Mouse (Mus musculus): ENCODE data around the gene Gm6034.
A peak's percentile ranks its signal among the peaks of the same experiment; 100 is the strongest.
"Not testable (repeated sequence)": the region's sequence is repeated elsewhere in the genome, so short reads cannot be mapped to it uniquely, and the experiment has no call there.

The Gm6034 gene

DNA sequence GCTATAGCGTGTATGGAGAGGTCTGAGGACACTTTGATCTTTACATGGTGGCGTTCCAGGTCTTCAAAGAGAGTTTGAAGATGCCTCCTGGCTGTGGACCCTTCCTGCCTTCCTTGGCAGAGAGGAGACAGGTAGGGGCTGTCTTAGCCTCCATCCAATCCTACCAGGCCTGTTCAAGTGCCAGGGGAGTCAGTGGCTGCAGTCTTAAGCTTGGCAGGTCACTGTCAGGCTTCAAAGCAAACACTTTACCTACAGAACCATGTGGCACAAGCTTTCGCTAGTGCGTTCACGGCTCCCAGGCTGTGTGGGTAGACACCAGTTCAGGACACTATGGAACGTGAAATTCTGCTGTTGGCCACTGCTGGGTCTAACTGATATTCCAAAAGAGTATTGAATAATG, 19.8 kb upstream of the Gm6034 start:
- no peak for DNase-seq (ENCODE audit: low read depth, low spot score)

DNA sequence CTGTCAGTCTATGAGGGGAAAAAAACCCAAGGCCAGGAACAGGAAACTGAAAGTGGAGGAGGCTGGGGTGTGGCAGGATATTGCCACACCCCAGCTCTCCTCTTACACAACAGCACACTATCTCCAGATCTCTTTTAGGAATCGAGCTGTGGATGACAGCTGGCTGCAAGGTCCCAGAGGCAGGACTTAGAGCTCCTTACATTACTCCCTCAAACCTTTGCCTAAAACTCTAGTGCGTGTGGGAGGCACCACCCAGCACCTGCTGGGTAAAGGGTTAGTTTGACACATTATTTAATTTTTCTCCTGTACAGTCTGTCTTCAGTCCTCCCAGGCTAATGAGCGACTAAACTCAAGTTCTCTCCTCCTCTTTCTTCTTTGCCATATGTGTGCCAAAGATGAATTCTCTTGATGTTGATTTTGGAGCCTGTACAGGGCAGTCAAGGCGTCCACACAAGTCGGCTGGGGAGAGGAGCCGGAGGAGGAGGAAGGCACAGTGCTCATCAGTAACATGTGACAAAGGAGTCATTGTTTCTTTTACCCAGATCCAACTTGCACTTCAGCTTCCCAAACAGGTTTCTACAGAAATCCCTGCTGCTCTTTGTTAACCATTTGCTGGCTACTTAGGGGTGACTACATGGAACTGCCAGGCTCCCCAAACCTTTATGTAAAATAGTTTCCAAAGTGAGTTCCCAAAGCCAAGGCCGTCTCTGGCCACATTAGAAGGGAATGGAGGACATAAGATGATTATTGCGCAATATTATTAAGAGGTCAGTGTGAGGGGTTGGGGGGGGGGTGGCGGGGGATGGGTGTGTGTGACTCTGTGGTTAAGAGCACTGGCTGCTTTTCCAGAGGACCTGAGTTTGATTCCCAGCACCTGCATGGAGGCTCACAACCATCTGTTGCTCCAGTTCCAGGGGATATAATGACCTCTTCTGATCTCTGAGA, 18.8 kb upstream of the Gm6034 start:
- no peak for DNase-seq (ENCODE audit: low read depth, low spot score)

DNA sequence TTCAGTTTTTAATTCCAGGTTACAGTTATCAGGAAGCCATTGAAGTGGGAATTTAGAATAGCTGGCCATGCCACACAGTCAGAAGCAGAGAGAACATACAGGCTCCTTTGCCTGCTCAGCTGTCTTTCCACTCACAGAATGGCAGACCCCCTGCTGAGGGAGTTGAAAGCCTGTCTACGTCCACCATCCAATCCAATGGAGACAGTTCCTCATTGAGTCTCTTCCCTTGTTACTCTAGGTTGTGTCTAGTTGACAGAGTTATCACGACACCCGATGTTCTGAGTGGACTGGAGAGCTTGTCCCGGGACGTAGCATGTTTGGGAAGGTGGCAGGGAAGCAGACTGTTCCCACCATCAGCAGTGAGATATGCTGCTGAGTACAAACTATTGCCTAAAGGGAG, 17.6 kb upstream of the Gm6034 start:
- no peak for DNase-seq (ENCODE audit: low read depth, low spot score)

DNA sequence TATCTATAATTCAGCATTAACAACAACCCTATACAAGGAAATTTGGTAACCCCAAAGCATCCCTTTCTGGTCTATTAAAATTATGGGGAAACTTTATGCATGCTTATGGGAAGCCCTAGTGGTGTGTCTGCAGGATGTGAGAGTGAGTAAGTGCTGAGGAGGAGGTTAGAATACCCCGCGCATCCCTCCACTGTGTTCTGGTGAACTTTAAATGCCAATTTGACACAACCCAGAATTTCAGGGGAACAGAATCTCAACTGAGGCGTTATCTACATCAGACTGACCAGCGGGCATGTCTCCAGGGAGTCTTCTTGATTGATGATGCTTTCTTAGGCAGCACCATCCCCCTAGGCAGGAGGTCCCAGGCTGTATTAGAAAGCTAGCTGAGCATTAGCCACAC, 16.9 kb upstream of the Gm6034 start:
- DNase-seq (ENCODE audit: low read depth, low spot score), result no peak

DNA sequence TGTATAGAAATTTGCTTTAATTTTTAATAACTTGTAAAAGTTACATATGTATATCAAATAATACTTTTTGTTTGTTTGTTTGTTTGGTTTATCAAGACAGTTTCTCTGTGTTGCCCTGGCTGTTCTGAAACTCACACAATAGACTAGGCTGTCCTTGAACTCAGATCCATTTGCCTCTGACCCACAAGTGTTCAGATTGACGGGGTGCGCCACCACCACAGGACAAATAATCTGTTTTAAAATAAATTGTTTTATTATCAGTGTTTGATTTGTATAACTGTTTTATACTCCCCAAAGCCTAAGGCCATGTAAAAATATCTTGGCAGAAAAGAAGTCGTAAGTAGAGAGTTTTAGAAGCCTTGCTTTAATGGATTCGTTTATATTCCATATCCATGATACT, 15.1 kb upstream of the Gm6034 start:
- DNase-seq (ENCODE audit: low read depth, low spot score), result no peak

DNA sequence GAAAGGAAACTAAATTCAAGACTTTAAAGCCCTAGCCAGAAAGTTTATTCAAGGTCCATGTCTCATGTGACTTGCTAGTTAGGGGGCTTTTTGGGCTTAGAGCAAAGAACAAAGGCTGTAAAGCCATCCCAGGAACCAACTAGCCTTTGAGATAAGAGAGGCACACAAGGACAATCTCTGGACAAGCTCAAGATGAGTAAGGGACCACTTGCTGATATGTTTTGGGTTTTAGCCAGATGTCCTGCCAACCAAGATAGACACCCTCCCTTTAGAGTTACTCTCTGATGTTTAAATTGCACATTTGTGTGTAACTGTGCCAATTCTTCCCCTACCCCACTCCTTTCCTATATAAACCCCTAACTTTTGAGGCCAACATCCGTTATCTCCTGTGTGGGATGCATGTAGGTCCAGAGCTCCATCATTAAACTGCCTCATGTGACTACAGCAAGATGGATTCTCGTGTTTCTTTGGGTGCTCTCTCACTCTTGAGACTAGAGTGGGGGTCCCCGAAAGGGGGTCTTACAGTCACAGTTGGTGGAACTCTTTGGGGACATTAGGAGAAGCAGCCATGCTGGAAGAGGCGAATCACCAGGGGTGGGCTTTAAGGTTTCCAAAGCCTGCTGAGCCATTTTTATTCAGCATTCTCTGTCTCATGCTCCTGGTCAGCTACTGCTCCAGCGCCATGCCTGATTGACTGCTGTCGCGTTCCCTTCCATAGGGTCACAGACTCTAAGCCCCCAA, 13.7 kb upstream of the Gm6034 start:
- DNase-seq (ENCODE audit: low read depth, low spot score), result no peak

DNA sequence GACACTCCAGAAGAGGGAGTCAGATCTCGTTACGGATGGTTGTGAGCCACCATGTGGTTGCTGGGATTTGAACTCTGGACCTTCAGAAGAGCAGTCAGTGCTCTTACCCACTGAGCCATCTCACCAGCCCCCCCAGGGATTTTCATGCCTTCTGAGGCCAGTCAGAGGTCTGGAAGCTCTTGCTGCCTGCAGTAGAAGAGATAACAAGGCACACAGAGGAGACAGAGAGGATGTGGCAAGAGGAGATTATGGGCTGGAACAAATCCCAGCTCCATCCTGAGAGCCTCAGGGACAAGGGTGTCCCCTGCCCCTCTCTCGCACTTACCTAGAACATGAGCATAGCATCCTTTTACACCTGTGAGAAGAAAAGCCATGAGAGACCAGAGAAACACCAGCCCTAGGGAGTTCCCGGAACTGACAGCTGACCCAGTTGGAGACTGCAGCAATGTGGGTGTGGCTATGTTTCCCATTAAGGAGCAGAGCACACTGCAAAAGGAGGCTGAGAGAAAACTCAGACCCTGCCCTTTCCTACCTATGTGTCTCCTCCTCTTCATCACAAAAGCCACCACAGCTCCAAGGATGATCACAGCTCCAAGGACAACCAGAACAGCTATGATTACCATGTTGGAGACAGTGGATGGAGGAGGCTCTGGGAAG, 12.6 kb upstream of the Gm6034 start:
- not testable (repeated sequence) for DNase-seq (ENCODE audit: low read depth, low spot score)

DNA sequence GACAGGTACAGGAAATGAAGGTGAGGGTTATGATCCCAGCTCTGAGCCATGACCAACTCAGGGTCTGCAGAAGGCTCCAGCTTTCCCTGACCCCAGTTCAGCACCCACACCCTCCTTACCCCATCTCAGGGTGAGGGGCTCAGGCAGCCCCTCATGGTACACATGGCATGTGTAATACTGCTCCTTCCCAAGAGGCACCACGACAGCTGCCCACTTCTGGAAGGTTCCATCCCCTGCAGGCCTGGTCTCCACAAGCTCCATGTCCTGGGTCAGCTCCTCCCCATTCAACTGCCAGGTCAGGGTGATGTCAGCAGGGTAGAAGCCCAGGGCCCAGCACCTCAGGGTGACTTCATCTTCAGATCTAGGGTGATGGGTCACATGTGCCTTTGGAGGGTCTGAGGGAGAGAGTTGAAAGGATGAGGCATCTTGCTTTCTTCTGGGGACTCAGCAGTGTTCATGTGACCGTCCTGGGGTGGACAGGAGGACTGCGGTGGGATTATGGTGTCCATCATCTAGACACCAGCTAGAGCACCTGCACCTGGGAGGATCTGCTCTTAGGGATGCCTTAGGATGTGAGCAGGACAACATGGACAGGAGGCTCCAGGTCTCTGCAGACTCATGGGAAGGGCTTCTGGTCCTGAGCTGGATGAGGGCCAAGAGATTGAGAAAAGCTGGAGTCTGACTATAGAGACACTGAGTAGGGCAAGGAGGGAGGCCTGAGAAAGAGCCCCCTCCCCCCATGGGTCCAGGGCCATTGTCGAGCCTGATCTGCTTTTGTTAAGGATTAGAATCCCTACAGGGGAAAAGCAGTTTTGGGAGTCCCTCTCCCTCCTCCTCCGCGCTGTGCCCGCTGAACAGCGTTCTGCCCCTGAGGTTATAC, 11.8 kb upstream of the Gm6034 start:
- DNase-seq (ENCODE audit: low read depth, low spot score), result not testable (repeated sequence)

DNA sequence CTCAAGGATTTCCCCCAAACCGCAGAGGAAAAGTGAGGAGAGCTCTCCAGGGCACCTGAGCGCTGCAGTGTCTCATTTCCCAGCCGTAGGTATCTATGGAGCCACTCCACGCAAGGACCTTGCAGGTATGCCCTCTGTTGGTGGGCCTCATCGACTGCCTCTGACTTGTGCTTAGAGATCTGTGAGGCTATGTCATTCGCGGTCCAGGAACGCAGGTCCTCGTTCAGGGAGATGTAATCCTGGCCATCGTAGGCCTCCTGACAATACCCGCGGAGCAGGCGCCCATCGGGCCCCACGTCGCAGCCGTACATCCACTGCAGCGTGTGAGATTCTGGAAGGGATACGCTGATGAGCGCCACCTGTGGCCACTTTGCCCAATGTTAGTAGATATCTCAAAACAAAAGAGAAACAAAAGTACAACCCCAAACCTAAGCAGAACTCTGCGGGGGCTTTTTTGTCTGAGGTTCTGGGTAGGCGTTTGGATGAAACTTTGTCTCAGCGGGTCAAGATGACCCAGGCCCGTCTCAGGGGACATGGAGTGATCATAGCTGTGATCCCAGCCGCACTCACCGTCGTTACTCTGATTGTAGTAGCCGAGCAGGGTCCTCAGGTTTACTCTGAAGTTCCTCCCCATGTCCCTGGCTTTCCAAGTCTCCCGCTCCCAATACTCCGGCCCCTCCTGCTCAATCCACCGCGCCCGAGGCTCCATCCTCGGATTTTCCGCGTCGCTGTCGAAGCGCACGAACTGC, 11.0 kb upstream of the Gm6034 start:
- DNase-seq (ENCODE audit: low read depth, low spot score), result peak; percentile 76

DNA sequence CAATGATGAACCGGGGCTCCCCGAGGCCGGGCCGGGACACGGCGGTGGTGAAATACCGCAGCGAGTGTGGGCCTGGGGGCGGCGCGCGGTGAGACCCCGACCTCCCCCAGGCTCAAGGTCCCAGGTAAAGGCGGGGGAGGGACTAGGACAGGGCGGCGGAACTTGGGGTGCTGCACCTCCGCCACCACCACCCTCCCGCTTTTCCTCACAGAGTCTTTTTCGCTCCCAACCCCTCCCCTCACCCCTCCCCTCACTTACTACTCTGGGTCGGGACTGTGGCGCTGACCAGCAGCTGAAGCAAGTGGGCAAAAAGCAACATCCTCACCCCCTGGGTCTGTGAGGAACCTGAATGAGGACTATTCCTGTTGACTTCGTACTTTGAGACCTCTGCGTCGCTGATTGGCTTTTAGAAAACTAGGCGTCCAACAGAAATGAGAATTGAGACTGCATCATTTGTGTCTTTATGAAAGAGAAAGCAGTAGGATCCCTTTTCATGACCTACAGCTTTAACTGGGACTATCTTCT, 10.3 kb upstream of the Gm6034 start, which contains the start of gene H2-T23:
Gene H2-T23, minus strand, starts transcription at position 505 of the 525 bp plus-strand sequence.
- DNase-seq (ENCODE audit: low read depth, low spot score), result peak; percentile 94

DNA sequence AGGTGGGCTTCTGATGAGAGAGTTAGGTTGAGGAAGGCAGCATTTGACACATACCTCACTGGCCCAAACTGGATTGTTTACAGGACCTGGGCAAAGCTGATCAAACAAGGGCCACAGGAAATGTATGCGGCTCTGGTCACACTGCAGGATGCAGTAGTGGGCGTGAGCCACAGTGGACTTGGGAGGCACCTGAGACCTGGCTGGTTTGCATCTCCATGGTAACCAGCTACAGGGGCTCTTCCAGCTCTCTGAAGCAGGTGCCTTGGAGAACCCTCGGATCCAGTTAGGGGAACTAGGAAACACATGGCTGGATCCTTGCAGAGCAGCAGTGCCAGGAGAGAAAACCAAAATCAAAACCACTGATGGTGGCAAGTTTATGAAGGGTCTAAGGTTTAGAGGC, 8.2 kb upstream of the Gm6034 start:
- DNase-seq (ENCODE audit: low read depth, low spot score), result not testable (repeated sequence)

DNA sequence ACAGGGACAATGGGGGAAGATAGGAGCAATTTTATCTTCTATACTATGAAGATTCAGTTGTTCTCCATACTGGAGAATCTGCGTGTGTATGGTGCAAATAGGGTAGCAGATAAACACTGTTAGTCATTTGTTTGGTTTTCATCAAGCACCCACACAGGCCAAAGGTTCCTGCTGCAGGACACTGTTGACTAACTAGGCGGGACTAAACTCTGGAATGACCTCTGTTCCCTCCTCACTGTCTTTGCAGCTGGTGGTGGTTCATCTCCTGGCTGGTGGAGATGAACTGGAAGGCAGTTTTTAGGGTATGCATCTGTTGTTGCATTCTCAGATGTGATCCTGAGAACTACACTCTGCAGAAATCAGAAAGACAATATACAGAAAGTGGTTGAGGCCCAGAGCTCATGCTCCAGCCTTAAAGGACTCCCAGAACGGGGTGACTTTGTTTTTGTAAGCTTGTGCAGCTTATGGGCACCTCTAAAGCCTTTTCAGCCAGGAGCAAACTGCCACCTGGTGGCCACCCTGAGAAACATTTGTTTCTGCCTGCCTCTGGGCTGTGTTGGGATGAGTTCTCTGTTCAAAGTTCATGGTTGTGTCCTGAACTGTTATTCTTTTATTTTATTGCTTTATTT, 7.6 kb upstream of the Gm6034 start:
- DNase-seq (ENCODE audit: low read depth, low spot score), result peak; percentile 78

DNA sequence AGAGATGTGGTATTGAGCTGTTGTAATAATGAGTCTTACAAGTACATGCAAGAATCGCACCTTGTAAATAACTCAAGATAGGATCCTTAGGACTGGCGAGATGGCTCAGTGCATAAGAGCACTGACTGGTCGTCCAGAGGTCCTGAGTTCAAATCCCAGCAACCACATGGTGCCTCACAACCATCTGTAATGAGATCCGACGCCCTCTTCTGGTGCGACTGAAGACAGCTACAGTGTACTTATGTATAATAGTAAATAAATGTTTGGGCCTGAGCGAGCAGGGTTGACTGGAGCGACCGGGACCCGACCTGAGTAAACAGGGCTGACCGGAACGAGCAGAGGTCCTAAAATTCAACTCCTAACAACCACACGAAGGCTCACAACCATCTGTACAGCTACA, 6.6 kb upstream of the Gm6034 start:
- peak; percentile 33 for DNase-seq (ENCODE audit: low read depth, low spot score)

DNA sequence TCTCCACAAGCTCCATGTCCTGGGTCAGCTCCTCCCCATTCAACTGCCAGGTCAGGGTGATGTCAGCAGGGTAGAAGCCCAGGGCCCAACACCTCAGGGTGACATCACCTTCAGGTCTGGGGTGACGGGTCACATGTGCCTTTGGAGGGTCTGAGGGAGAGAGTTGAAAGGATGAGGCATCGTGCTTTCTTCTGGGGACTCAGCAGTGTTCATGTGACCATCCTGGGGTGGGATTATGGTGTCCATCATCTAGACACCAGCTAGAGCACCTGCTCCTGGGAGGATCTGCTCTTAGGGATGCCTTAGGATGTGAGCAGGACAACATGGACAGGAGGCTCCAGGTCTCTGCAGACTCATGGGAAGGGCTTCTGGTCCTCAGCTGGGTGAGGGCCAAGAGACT, 2.2 kb upstream of the Gm6034 start:
- not testable (repeated sequence) for DNase-seq (ENCODE audit: low read depth, low spot score)

DNA sequence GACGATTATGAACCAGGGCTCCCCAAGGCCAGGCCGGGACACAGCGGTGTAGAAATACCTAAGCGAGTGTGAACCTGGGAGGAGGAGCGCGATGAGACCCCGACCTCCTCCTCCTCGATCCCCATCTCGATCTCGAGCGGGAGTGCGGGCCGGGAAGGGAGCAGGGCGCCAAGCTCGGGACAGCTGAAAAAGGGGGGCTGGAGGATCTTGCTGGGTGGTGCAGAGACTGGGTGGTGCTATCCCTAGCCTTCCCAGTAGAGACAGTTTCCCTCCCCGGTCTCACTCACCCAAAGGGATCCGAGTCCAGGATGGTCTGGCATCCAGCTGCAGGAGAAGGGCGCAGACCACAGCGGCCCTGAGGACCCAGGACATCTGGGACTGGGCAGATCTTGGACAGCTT, 706 bp upstream of the Gm6034 start:
- not testable (repeated sequence) for DNase-seq (ENCODE audit: low read depth, low spot score)

DNA sequence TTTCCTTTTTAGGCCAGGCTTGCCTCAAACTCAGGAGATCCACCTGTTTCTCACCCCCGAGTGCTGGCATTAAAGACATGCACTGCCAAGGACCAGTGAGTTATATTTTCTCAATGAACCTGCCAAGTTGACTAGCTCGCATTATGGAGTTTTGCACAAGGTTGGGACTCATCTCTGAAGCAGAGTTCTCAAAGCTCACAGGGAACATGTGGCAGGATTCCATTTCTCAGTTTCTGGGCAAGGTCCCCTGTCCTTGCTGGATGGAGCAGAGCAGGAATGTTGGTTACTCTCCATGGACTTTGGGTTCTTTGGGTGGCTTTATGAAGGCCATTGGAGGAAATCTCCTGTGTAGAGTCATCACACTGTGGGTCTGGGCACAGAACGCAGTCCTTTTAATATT, 525 bp downstream of the Gm6034 start:
- no peak for DNase-seq (ENCODE audit: low read depth, low spot score)

DNA sequence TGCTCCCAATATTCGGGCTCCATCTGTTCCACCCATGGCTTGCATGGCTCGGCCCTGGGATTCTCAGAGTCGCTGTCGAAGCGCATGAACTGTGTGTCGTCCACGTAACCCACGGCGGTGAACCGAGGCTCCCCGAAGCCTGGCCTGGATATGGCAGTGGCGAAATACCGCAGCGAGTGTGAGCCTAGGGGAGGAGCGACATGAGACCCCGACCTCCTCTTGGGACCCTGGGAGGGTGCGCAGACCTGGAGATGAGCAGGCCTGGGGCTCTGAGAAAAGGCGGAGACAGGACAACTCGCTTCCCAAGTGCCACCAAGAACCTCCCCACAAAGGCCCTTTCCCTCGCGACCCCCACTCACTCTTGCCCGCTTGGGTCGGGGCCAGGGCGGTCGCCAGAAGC, 15.2 kb downstream of the Gm6034 start:
- not testable (repeated sequence) for DNase-seq (ENCODE audit: low read depth, low spot score)

DNA sequence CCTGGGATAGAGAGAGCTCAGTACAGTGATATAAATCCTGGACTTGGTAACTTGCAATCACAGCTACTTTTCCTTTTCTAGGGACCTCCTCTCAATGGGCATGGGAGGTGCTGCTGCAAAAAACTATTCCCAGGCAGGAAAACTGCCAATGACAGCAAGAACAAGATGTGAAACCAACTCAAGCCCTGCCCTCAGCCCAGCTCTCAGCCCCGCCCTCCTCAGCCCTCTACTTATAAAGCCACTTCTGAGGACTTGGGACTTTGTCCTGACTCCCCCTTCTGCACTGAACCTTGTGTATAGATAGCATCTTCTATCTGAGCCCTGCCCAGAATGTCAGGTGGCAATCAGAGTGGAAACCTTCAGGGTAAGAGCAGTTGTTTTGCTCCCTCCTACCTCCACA, 15.6 kb downstream of the Gm6034 start, which contains the start of gene Gm11127:
Gene Gm11127, minus strand, starts transcription at position 10 of the 400 bp plus-strand sequence.
- DNase-seq (ENCODE audit: low read depth, low spot score), result not testable (repeated sequence)

DNA sequence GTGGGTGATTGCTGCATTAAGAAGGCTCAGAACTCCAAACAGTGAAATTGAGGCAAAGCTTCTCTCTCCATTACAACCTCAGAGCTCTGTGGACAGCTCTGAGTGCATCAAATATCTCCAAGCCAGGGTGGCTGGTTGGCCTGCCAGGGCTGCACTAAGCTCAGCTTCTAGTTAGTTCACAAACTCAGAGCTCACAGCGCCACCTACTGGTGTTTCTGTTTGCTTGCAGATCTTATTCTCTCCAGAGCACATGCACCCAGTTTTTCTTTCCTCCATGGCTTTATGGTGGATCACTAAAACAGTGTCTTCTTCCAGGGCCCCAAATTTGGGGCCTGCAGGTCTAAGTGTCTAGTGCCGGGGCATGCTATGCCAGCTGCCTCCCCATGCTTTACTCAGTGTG, 18.1 kb downstream of the Gm6034 start:
- peak; percentile 82 for DNase-seq (ENCODE audit: low read depth, low spot score)

DNA sequence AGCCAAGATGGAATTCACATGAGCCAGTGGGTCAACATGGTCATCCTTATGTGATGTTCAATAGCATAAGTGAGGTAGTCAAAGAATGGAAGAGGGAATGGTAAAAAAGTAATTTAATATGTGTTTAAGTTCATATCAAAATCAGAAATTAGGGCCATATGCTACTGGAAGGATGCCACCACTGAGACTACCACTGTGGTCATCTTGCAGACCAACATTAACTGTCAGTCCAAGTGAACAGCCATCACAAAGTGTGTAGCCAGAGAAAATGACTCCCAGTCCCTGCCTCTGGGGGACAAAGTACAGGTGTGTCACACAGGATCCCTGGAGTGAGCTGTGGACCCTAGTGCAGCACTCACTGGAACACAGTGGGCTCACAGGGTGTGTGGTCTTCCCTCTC, 39.1 kb downstream of the Gm6034 start:
- not testable (repeated sequence) for DNase-seq (ENCODE audit: low read depth, low spot score)

Data from A20 (cell line).